Mouse (Mus musculus) gastrocnemius, postnatal 4 days (tissue): Measurements from ENCODE around the gene Serpinb1c. TPM values are rescaled to one million over a fixed set of nuclear protein-coding genes. Genes with fewer than 3 reads are reported as not detected.
"Not testable (repeated sequence)": the region's sequence is repeated elsewhere in the genome, so short reads cannot be mapped to it uniquely, and the experiment has no call there.

Experiments
- DNase-seq, 2 experiments: peaks; one replicate each; pipeline ENCODE4 v3.0.0; 2021 to 2022; ENCODE audit warnings: low spot score in 2 of 2, mixed read lengths in 2 of 2
- long read RNA-seq, 2 experiments: library from polyadenylated mRNA; stranded (forward); transcript quantifications; one replicate each; pipeline ENCODE4 v2.0.0; 2021
- total RNA-seq, 2 experiments: library from RNA; stranded (reverse); gene quantifications; 2 replicates each; pipeline ENCODE4 v1.2.3; 2021

Serpinb1c gene
- 1 to 10 TPM in 1 of 2 experiments, under 1 TPM in 1; 0.29 to 1.1 TPM for total RNA-seq
- long read RNA-seq, experiment 1: 0 reads
- long read RNA-seq, experiment 2, partial matches to known transcripts: 0 of 1 reads
- long read RNA-seq, experiment 2, other reads (novel, unspliced or antisense): 1 of 1 reads

DNA sequence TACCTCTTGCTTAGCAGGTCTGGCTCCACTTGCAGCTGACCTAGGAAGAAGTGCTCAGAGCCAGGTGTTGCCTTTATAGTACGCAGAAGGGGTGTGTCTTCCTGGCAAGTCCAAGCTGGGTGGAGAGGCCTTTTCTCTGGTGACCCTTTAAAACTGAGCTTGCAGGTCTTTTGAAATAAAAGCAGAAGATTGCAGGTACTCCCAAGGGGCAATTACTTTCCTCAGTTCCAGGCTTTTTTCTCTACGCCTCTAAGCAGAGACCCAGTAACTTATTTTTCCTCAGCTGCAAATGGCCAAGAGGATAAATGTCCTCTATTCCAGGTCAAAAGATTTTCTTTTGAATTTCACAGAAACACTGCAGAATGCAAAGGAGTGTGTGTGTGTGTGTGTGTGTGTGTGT, at the start of gene Serpinb1c:
Gene Serpinb1c (minus strand): TSS at position 101 of the 400 bp plus-strand sequence.
- no peak for DNase-seq

GRCm38 (mm10) chr13:32939191-32939590, 41.2 kb upstream of the Serpinb1c start:
- DNase-seq: not testable (repeated sequence)

DNA sequence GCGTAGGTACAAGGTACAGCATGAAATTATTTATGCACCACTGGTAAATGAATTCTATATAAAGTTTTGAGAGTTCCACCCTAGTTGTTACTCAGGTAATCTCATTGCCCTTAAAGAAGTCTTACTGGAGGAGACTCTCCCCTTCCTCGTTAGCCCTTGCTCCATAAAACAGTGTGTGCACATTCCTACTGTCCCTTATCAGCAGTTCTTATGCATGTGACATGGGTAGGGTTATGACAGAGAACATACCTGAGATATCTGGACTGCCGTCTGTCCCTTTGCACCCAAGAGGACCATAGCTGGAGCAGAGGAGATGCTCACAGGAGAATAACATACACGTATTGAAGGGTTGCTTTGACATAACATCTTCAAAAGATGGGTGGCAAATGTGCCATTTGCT, 40.3 kb upstream of the Serpinb1c start:
- not testable (repeated sequence) for DNase-seq

- no peak for DNase-seq
Measured at GRCm38 (mm10) chr13:32934706-32935381, 36.8 kb upstream of the Serpinb1c start.

DNA sequence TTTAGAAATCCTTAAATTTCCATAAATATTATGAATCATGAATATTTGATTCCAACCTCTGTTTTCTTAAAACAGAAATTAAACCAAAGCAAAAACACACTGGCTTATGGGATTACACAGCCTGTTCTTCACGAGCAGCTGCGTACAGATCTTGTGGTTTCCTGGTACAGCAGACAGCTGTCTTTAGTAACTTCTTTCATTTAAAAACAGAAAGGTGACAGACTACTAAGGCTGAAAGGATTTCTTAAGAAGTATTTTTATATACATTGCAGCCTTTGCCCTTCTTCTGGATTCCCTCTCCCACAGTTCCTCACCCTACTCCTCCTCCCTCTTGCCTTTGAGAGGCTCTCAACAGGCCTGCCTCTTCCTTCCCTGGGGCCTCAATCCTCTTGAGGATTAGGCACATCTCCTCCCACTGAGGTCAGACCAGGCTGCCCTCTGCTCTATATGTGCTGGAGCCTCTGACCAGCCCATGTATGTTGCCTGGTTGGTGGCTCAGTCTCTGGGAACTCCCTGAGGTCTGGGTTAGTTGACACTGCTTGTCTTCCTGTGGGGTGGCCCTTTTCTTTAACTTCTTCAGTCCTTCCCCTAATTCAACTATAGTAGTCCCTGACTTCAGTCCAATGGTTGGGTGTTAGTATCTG, 31.2 kb upstream of the Serpinb1c start:
- DNase-seq: no peak

- no peak for DNase-seq
Measured at GRCm38 (mm10) chr13:32927241-32927640, 29.2 kb upstream of the Serpinb1c start.

- no peak for DNase-seq
Measured at GRCm38 (mm10) chr13:32926661-32927060, 28.6 kb upstream of the Serpinb1c start.

- no peak for DNase-seq
Measured at GRCm38 (mm10) chr13:32924578-32925360, 26.8 kb upstream of the Serpinb1c start.

DNA sequence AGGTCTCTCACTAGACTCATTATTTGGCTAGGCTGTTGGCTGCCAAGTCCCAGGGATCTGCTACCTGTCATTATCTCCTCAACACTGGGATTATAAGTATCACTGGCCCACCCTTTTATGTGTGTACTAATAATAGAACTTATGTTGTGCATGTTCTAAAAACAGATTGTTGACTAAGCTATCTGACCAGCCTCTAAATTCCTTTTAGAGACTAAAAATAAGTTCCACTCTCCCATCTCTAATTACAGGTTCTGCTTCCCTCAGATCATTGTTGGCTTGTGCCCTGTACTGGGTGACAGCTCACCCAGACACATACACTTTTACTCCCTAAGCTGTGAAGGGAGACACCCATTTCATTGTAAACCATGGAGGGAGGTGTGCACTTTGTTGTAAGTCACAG, 24.6 kb upstream of the Serpinb1c start:
- no peak for DNase-seq

GRCm38 (mm10) chr13:32912770-32913380, 14.9 kb upstream of the Serpinb1c start:
- no peak for DNase-seq

GRCm38 (mm10) chr13:32908182-32908581, 10.2 kb upstream of the Serpinb1c start:
- DNase-seq: no peak

DNA sequence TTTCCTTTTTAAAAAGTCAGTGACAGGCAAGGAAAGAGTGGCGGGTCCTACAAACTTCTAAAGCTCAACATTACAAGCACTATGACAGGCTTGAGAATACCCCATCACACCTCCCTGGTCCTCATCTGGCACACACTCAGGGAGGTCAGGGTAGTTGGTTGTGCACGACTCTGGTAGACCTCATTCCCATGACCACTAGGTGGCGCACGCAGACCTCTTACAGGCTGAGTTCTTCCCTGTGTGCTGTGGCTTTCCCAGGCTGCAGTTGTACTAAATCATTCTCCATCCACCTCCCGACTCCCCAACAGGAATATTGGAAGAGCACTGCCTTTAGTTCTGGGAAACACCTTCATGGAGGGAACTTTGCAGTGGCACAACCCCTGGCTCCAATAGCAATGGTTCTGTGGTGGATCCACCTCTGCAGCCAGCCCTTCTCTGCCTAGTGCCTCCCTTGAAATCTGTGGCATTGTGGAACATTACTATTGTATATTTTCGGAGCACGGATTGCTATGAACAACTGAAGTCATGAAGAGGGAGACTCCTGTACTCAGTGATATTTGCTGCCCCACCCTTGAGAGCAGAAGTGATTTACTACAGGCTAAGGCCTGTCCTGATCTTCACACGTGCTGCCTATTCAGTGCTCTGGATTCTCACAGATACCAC, 5.3 kb upstream of the Serpinb1c start:
- peak; percentile 79 to 88 for DNase-seq

- DNase-seq: peak; percentile 54 to 64
Measured at GRCm38 (mm10) chr13:32902481-32903015, 4.5 kb upstream of the Serpinb1c start.

GRCm38 (mm10) chr13:32900639-32901038, 2.6 kb upstream of the Serpinb1c start:
- peak in 1 of 2 experiments; percentile 28 for DNase-seq

GRCm38 (mm10) chr13:32899114-32899513, 1.1 kb upstream of the Serpinb1c start:
- not testable (repeated sequence) for DNase-seq

DNA sequence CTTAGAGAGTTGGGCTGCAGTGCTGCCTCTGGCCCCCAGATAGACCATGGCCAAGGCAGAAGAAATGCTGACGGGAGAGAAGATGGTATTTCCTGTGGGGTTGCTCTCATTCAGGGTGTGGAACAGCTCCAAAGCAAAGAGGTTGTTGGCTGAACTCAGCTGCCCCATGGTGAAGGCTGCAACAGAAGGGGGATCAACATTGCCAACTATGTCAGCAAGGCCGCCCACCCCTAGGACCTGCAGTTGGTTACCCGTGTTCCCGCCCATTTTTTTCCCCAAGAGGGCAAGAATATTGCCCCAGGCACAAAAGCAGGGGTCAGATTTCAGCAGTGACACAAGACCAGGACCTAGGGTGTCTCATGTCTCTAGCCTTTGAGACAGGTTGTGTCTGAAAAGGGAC, 1.1 kb downstream of the Serpinb1c start:
- DNase-seq: no peak

- DNase-seq: no peak
Measured at GRCm38 (mm10) chr13:32884755-32885154, 13.3 kb downstream of the Serpinb1c start.

GRCm38 (mm10) chr13:32873862-32874261, 24.1 kb downstream of the Serpinb1c start:
- DNase-seq: no peak

GRCm38 (mm10) chr13:32868843-32869242, 29.2 kb downstream of the Serpinb1c start:
- no peak for DNase-seq

GRCm38 (mm10) chr13:32868233-32868632, 29.8 kb downstream of the Serpinb1c start:
- DNase-seq: not testable (repeated sequence)
